Mouse (Mus musculus) liver, embryonic 14.5 days (tissue): ENCODE measurements at regions not wholly inside any gene's neighbourhood (a gene's known extent, or its start where the extent isn't known, plus 50 kb on each side); places are given as distances from the start of the nearest gene placed in this dataset.

Source experiments
- ATAC-seq: fragments of 200-750 bp; cut with Nextera tagmentation; 2 replicates; pipeline ENCODE4 v1.8.0; 2017; ENCODE audit warnings: moderate number of reproducible peaks, mild to moderate bottlenecking, moderate library complexity; ENCODE audit not compliant: insufficient read depth
- DNase-seq, 3 experiments: peaks; one replicate each; pipeline ENCODE4 v3.0.0-alpha.2; 2012 to 2013; ENCODE audit warnings: low read depth in 3 of 3, low spot score in 3 of 3
- H3K27ac ChIP-seq: fragments of 300-500 bp; sonication (generic); 2 replicates; pipeline ENCODE4 v1.5.1; 2014; ENCODE audit warnings: moderate library complexity, mild to moderate bottlenecking, control low read depth, inconsistent platforms
- H3K27me3 ChIP-seq: fragments of 300-500 bp; sonication (generic); 2 replicates; pipeline ENCODE4 v1.6.1; 2014; ENCODE audit warnings: mild to moderate bottlenecking, low read length, moderate library complexity; ENCODE audit not compliant: control insufficient read depth, insufficient read depth
- H3K36me3 ChIP-seq: fragments of 300-500 bp; sonication (generic); replicated peaks from 2 replicates; pipeline ENCODE4 v1.6.1; 2014; ENCODE audit warnings: low read depth; ENCODE audit not compliant: control insufficient read depth, insufficient read depth
- H3K4me1 ChIP-seq, 2 experiments: fragments of 200-500 bp in 1 of 2; fragments of 300-500 bp in 1 of 2; sonication (generic) in 1 of 2; replicated peaks; 2 replicates each; pipeline ENCODE4 v1.6.1; 2012 to 2014; ENCODE audit warnings: antibody characterized with exemption in 1 of 2, inconsistent platforms in 1 of 2, low read length in 1 of 2; ENCODE audit not compliant: control insufficient read depth in 2 of 2, insufficient read depth in 2 of 2
- H3K4me2 ChIP-seq: fragments of 300-500 bp; sonication (generic); 2 replicates; pipeline ENCODE4 v1.6.1; 2014; ENCODE audit warnings: low read depth, mild to moderate bottlenecking, control low read depth, moderate library complexity
- H3K4me3 ChIP-seq, 2 experiments: fragments of 200-500 bp in 1 of 2; fragments of 300-500 bp in 1 of 2; sonication (generic) in 1 of 2; 2 replicates each; pipeline ENCODE4 v1.5.1; 2012 to 2014; ENCODE audit warnings: low read depth in 2 of 2, low read length in 2 of 2, mild to moderate bottlenecking in 2 of 2, control low read depth in 1 of 2, inconsistent platforms in 1 of 2, moderate library complexity in 1 of 2; ENCODE audit not compliant: insufficient read depth in 1 of 2
- H3K9ac ChIP-seq: fragments of 300-500 bp; sonication (generic); replicated peaks from 2 replicates; pipeline ENCODE4 v1.6.1; 2014; ENCODE audit warnings: mild to moderate bottlenecking, control low read depth, moderate library complexity
- H3K9me3 ChIP-seq: fragments of 300-500 bp; sonication (generic); 2 replicates; pipeline ENCODE4 v1.6.1; 2016; ENCODE audit warnings: low read length, mixed read lengths; ENCODE audit not compliant: control insufficient read depth
- CTCF ChIP-seq: IDR thresholded peaks from 2 replicates; pipeline ENCODE4 v1.5.1; 2016; ENCODE audit warnings: antibody characterized with exemption, low read depth, control low read depth
- EP300 ChIP-seq: IDR thresholded peaks from 2 replicates; pipeline ENCODE4 v1.6.1; 2016; ENCODE audit warnings: antibody characterized with exemption, low read depth
- WGBS: fragments of 180-500 bp; shearing (Covaris S2); extraction: QIAGEN DNeasy Blood & Tissue Kit; methylation state at CpG from one replicate; pipeline ENCODE4 v1.1.7; 2014; ENCODE audit not compliant: insufficient replicate concordance; 5-methylcytosine and 5-hydroxymethylcytosine counted together

- DNase-seq, result no peak
- Histone ChIP-seq H3K4me3 (no peak overlapping the region), H3K36me3 (no peaks in the 10 kb centered on the region), H3K27me3 (no peaks in the 10 kb centered on the region), H3K27ac (no peak overlapping the region), H3K9me3 (no peaks in the 10 kb centered on the region), H3K4me2 (no peak overlapping the region), H3K9ac (no peak overlapping the region), H3K4me1 (no peaks in the 10 kb centered on the region)
- WGBS, result 69% methylated on average over 7 of the region's 7 CpGs
- no peak for ATAC-seq
- TF ChIP-seq EP300 (no peak), CTCF (no peak)
Observed at GRCm38 (mm10) chr3:53393945-53394344, 69.2 kb downstream of the Nhlrc3 start.

- no peak for DNase-seq
- no peaks in the 10 kb centered on the region for H3K4me1 ChIP-seq
- H3K9me3 ChIP-seq, result no peaks in the 10 kb centered on the region
- H3K4me2 ChIP-seq, result no peak overlapping the region
- ATAC-seq, result no peak
- H3K27me3 ChIP-seq, result no peaks in the 10 kb centered on the region
- TF ChIP-seq EP300, result no peak
- TF ChIP-seq CTCF, result no peak
- H3K36me3 ChIP-seq, result no peaks in the 10 kb centered on the region
- 36% methylated on average over 14 of the region's 14 CpGs for WGBS
- H3K27ac ChIP-seq, result no peak overlapping the region
- H3K4me3 ChIP-seq, result no peak overlapping the region
- no peak overlapping the region for H3K9ac ChIP-seq
Observed at GRCm38 (mm10) chr3:53381704-53382581, 81.2 kb downstream of the Nhlrc3 start.

- ATAC-seq (no peak), DNase-seq (no peak)
- H3K36me3 ChIP-seq, result no peaks in the 10 kb centered on the region
- no peaks in the 10 kb centered on the region for H3K9me3 ChIP-seq
- 42% methylated on average over 4 of the region's 4 CpGs for WGBS
- H3K9ac ChIP-seq, result no peak overlapping the region
- TF ChIP-seq CTCF (no peak), EP300 (no peak)
- no peaks in the 10 kb centered on the region for H3K27me3 ChIP-seq
- H3K4me1 ChIP-seq, result no peaks in the 10 kb centered on the region
- H3K27ac ChIP-seq, result no peak overlapping the region
- no peak overlapping the region for H3K4me3 ChIP-seq
- no peak overlapping the region for H3K4me2 ChIP-seq
Observed at GRCm38 (mm10) chr3:53379519-53380181, 83.5 kb downstream of the Nhlrc3 start.

GRCm38 (mm10) chr3:53376864-53377447 is 86.2 kb downstream of the Nhlrc3 start:
- no peak for ATAC-seq
- Histone ChIP-seq H3K27ac (no peak overlapping the region), H3K4me1 (no peaks in the 10 kb centered on the region), H3K9me3 (no peaks in the 10 kb centered on the region), H3K4me2 (no peak overlapping the region), H3K27me3 (no peaks in the 10 kb centered on the region), H3K9ac (no peak overlapping the region), H3K36me3 (no peaks in the 10 kb centered on the region), H3K4me3 (no peak overlapping the region)
- DNase-seq, result no peak
- 74% methylated on average over 3 of the region's 3 CpGs for WGBS
- TF ChIP-seq CTCF, result no peak
- no peak for TF ChIP-seq EP300

GRCm38 (mm10) chr3:53372887-53373286 is 90.2 kb downstream of the Nhlrc3 start:
- no peaks in the 10 kb centered on the region for H3K4me1 ChIP-seq
- H3K27me3 ChIP-seq, result no peaks in the 10 kb centered on the region
- H3K4me3 ChIP-seq, result no peak overlapping the region
- 65% methylated on average over 7 of the region's 7 CpGs for WGBS
- ATAC-seq, result no peak
- no peak overlapping the region for H3K27ac ChIP-seq
- H3K36me3 ChIP-seq, result no peaks in the 10 kb centered on the region
- no peak for DNase-seq
- H3K9ac ChIP-seq, result no peak overlapping the region
- TF ChIP-seq CTCF (no peak), EP300 (no peak)
- no peak overlapping the region for H3K4me2 ChIP-seq
- peaks cover 2% of the 10 kb centered on the region; the same call in 1 of the 2 replicates for H3K9me3 ChIP-seq
